Mouse (Mus musculus): ENCODE measurements around the gene Calhm5.

Gene Calhm5

GRCm38 (mm10) chr10:34096418-34096883 lies at the start of gene Calhm5:
TSS of gene Calhm5 (minus strand) at chr10:34096519.
- DNase-seq = peak; percentile 14

- DNase-seq = no peak
These were observed 45.4 kb upstream of the Calhm5 start for GRCm38 (mm10) chr10:34141693-34142092.

- DNase-seq = no peak
These were observed 43.4 kb upstream of the Calhm5 start for GRCm38 (mm10) chr10:34139768-34140167.

- DNase-seq = no peak
These were observed 41.7 kb upstream of the Calhm5 start for GRCm38 (mm10) chr10:34138027-34138426.

GRCm38 (mm10) chr10:34136432-34136831 lies 40.1 kb upstream of the Calhm5 start:
- DNase-seq = no peak

GRCm38 (mm10) chr10:34131356-34131755 lies 35.0 kb upstream of the Calhm5 start:
- DNase-seq = no peak

GRCm38 (mm10) chr10:34128391-34128790 lies 32.1 kb upstream of the Calhm5 start:
- DNase-seq = no peak

GRCm38 (mm10) chr10:34127392-34128378 lies 31.4 kb upstream of the Calhm5 start, which contains the start of gene Calhm6:
TSS of gene Calhm6 (minus strand) at chr10:34127984.
- peak; percentile 47 for DNase-seq

- no peak for DNase-seq
These were observed 22.1 kb upstream of the Calhm5 start for GRCm38 (mm10) chr10:34118421-34118820.

- no peak for DNase-seq
These were observed 21.5 kb upstream of the Calhm5 start for GRCm38 (mm10) chr10:34117770-34118169.

GRCm38 (mm10) chr10:34117131-34117530 lies 20.8 kb upstream of the Calhm5 start:
- no peak for DNase-seq

- DNase-seq = no peak
These were observed 15.8 kb upstream of the Calhm5 start for GRCm38 (mm10) chr10:34111964-34112738.

GRCm38 (mm10) chr10:34110863-34111465 lies 14.6 kb upstream of the Calhm5 start:
- no peak for DNase-seq

- peak; percentile 2 for DNase-seq
These were observed 355 bp downstream of the Calhm5 start for GRCm38 (mm10) chr10:34095964-34096363.

- no peak for DNase-seq
These were observed 1.2 kb downstream of the Calhm5 start for GRCm38 (mm10) chr10:34095147-34095546.

- DNase-seq = no peak
These were observed 4.4 kb downstream of the Calhm5 start for GRCm38 (mm10) chr10:34091888-34092287.

GRCm38 (mm10) chr10:34090481-34090880 lies 5.8 kb downstream of the Calhm5 start:
- DNase-seq = no peak

GRCm38 (mm10) chr10:34089517-34089916 lies 6.8 kb downstream of the Calhm5 start:
- DNase-seq = no peak

GRCm38 (mm10) chr10:34088515-34088914 lies 7.8 kb downstream of the Calhm5 start:
- DNase-seq = no peak

- DNase-seq = no peak
These were observed 9.8 kb downstream of the Calhm5 start for GRCm38 (mm10) chr10:34086514-34086913.

- DNase-seq = no peak
These were observed 21.7 kb downstream of the Calhm5 start for GRCm38 (mm10) chr10:34074522-34075200.

GRCm38 (mm10) chr10:34071650-34072049 lies 24.7 kb downstream of the Calhm5 start:
- DNase-seq = no peak
